Mouse (Mus musculus) limb, embryonic 12.5 days (tissue): ENCODE data around the gene Cd86. TPM values are rescaled to one million over a fixed set of nuclear protein-coding genes. Genes with fewer than 3 reads are reported as not detected.

ENCODE experiments used
- ATAC-seq: fragments of 200-750 bp; cut with Nextera tagmentation; 2 replicates; pipeline ENCODE4 v1.8.0; 2017; ENCODE audit warnings: low read depth, moderate TSS enrichment; ENCODE audit not compliant: insufficient number of reproducible peaks, insufficient read depth, low FRiP score, low TSS enrichment
- H3K27ac ChIP-seq: fragments of 300-500 bp; sonication (generic); 2 replicates; pipeline ENCODE4 v1.5.1; 2016; ENCODE audit warnings: mild to moderate bottlenecking, moderate library complexity
- H3K27me3 ChIP-seq: fragments of 300-500 bp; sonication (generic); 2 replicates; pipeline ENCODE4 v1.6.1; 2016; ENCODE audit warnings: mild to moderate bottlenecking, moderate library complexity
- H3K36me3 ChIP-seq: fragments of 300-500 bp; sonication (generic); 2 replicates; pipeline ENCODE4 v1.6.1; 2016; ENCODE audit warnings: mild to moderate bottlenecking, moderate library complexity
- H3K4me1 ChIP-seq: fragments of 300-500 bp; sonication (generic); replicated peaks from 2 replicates; pipeline ENCODE4 v1.6.1; 2016
- H3K4me2 ChIP-seq: fragments of 300-500 bp; sonication (generic); 2 replicates; pipeline ENCODE4 v1.6.1; 2016; ENCODE audit warnings: mild to moderate bottlenecking, moderate library complexity
- H3K4me3 ChIP-seq: fragments of 300-500 bp; sonication (generic); replicated peaks from 2 replicates; pipeline ENCODE4 v1.5.1; 2016; ENCODE audit warnings: mild to moderate bottlenecking
- H3K9ac ChIP-seq: fragments of 300-500 bp; sonication (generic); replicated peaks from 2 replicates; pipeline ENCODE4 v1.6.1; 2016; ENCODE audit warnings: mild to moderate bottlenecking, moderate library complexity
- H3K9me3 ChIP-seq: fragments of 300-500 bp; sonication (generic); 2 replicates; pipeline ENCODE4 v1.6.1; 2016; ENCODE audit warnings: mild to moderate bottlenecking, moderate library complexity
- WGBS: fragments of 180-500 bp; shearing (Covaris S2); methylation state at CpG from one replicate; pipeline ENCODE4 v1.1.7; 2016; 5-methylcytosine and 5-hydroxymethylcytosine counted together
- polyA plus RNA-seq: library from polyadenylated mRNA; unstranded; fragments of >200 nt; fragmentation: Nextera tagmentation; extraction: Ambion mirVana; gene quantifications from 2 replicates; pipeline ENCODE4 v1.2.1, GENCODE M21; 2016

The Cd86 gene
- polyA plus RNA-seq, 1 experiment from 2014 or later: 1.0 TPM

DNA sequence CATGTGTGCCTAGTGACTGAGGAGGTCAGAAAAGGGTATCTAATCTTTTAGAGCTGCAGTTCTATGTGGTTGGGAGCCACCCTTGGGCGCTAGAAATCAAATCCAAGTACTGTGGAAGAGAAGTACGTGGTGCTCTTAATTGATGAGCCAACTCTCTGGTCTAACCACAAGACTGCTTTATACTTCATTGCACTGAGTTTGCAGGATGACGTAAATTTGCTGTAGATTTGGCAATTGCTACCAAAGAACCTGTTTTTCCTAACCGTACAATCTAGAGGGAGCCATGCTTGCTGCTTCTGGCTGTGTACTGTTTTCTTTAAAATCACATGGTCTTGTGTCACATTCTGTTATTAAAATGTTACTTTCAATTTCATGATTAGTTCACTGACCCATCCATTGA lies 10.0 kb downstream of the Cd86 start:
- no peak for ATAC-seq
- 87% methylated on average over 4 of the region's 4 CpGs for WGBS

GRCm38 (mm10) chr16:36655199-36655598 lies 10.7 kb downstream of the Cd86 start:
- no peak for ATAC-seq
- Histone ChIP-seq H3K27ac (no peak overlapping the region), H3K4me2 (no peak overlapping the region), H3K9me3 (peaks cover 7% of the 10 kb centered on the region; the same call in 1 of the 2 replicates), H3K4me1 (no peaks in the 10 kb centered on the region), H3K4me3 (no peak overlapping the region), H3K9ac (no peak overlapping the region), H3K27me3 (no peaks in the 10 kb centered on the region), H3K36me3 (no peaks in the 10 kb centered on the region)
- WGBS: 91% methylated on average over 1 of the region's 1 CpGs

More for the DNA sequence above, 10.0 kb downstream of the Cd86 start:
- H3K4me1 ChIP-seq: no peaks in the 10 kb centered on the region
- H3K9me3 ChIP-seq: peaks cover 7% of the 10 kb centered on the region; the same call in 1 of the 2 replicates
- H3K9ac ChIP-seq: no peak overlapping the region
- H3K27me3 ChIP-seq: no peaks in the 10 kb centered on the region
- H3K4me3 ChIP-seq: no peak overlapping the region
- no peaks in the 10 kb centered on the region for H3K36me3 ChIP-seq
- H3K27ac ChIP-seq: no peak overlapping the region
- H3K4me2 ChIP-seq: no peak overlapping the region

- H3K9ac ChIP-seq: no peak overlapping the region
- H3K9me3 ChIP-seq: no peaks in the 10 kb centered on the region
- no peak overlapping the region for H3K27ac ChIP-seq
- H3K4me3 ChIP-seq: no peak overlapping the region
- H3K4me2 ChIP-seq: no peak overlapping the region
- H3K4me1 ChIP-seq: no peaks in the 10 kb centered on the region
- no peaks in the 10 kb centered on the region for H3K27me3 ChIP-seq
- H3K36me3 ChIP-seq: no peaks in the 10 kb centered on the region
- no peak for ATAC-seq
- WGBS: 79% methylated on average over 6 of the region's 6 CpGs
Observed at GRCm38 (mm10) chr16:36651174-36651766, 14.6 kb downstream of the Cd86 start.

- Histone ChIP-seq H3K27ac (no peak overlapping the region), H3K36me3 (no peaks in the 10 kb centered on the region), H3K4me1 (no peaks in the 10 kb centered on the region), H3K4me3 (no peak overlapping the region), H3K9ac (no peak overlapping the region), H3K9me3 (no peaks in the 10 kb centered on the region), H3K4me2 (no peak overlapping the region), H3K27me3 (no peaks in the 10 kb centered on the region)
- no peak for ATAC-seq
- WGBS: 92% methylated on average over 4 of the region's 4 CpGs
Observed at GRCm38 (mm10) chr16:36650511-36650910, 15.4 kb downstream of the Cd86 start.

DNA sequence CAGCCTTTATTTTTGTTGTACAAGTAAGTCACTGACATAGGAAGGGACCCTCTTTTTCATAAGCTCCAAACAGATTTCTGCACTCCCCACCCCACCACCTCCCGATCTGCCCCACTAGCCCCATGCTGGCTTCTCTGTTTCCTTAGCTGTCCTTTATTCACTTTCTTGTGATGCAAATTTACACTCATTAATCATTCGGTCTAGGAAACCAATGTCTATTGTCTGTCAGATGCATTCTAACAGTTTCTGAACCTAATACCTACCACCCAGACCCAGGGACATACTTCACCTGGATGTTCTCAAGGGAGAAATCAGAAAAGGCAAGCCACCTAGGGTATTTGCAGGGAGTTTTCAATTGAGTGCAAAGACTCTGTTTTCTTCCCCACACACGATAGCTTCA lies 16.6 kb downstream of the Cd86 start:
- no peak overlapping the region for H3K27ac ChIP-seq
- ATAC-seq: no peak
- H3K4me1 ChIP-seq: no peaks in the 10 kb centered on the region
- 50% methylated on average over 3 of the region's 3 CpGs for WGBS
- no peak overlapping the region for H3K4me3 ChIP-seq
- no peaks in the 10 kb centered on the region for H3K9me3 ChIP-seq
- no peak overlapping the region for H3K9ac ChIP-seq
- H3K4me2 ChIP-seq: no peak overlapping the region
- no peaks in the 10 kb centered on the region for H3K27me3 ChIP-seq
- no peaks in the 10 kb centered on the region for H3K36me3 ChIP-seq

DNA sequence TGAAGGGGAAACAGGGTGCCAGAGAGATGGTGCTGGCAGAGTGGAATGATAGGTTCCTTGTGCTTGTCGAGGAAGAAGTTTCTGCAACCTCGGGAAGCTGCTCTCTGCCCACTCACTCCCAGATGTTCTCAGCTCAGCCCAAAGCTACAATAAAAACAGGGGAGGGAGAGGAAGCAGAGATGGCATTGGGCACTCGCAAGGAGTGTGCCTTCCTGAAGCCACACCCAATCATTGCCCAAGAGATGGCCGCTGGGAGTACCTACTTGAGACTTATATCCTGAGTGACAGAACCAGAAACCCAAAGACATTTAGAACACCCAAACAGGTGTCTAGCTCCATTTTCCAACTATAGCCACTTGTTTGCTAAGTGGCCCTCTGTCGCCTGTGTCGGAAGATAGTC lies 20.8 kb downstream of the Cd86 start:
- no peak for ATAC-seq
- Histone ChIP-seq H3K27ac (no peak overlapping the region), H3K9me3 (no peaks in the 10 kb centered on the region), H3K9ac (no peak overlapping the region), H3K4me1 (no peaks in the 10 kb centered on the region), H3K27me3 (no peaks in the 10 kb centered on the region), H3K4me2 (no peak overlapping the region), H3K36me3 (no peaks in the 10 kb centered on the region), H3K4me3 (no peak overlapping the region)
- 75% methylated on average over 6 of the region's 6 CpGs for WGBS

GRCm38 (mm10) chr16:36642696-36643046 lies 23.2 kb downstream of the Cd86 start:
- ATAC-seq: no peak
- no peaks in the 10 kb centered on the region for H3K4me1 ChIP-seq
- no peak overlapping the region for H3K4me2 ChIP-seq
- no peak overlapping the region for H3K4me3 ChIP-seq
- H3K9me3 ChIP-seq: 0 out of 2 replicates have a peak, but pooled peaks cover 2% of the 10 kb centered on the region
- no peak overlapping the region for H3K27ac ChIP-seq
- H3K9ac ChIP-seq: no peak overlapping the region
- no peaks in the 10 kb centered on the region for H3K27me3 ChIP-seq
- no peaks in the 10 kb centered on the region for H3K36me3 ChIP-seq
- 79% methylated on average over 5 of the region's 5 CpGs for WGBS

- no peak overlapping the region for H3K9ac ChIP-seq
- 0 out of 2 replicates have a peak, but pooled peaks cover 2% of the 10 kb centered on the region for H3K9me3 ChIP-seq
- 85% methylated on average over 14 of the region's 14 CpGs for WGBS
- H3K4me3 ChIP-seq: no peak overlapping the region
- no peaks in the 10 kb centered on the region for H3K27me3 ChIP-seq
- no peaks in the 10 kb centered on the region for H3K4me1 ChIP-seq
- no peak overlapping the region for H3K27ac ChIP-seq
- no peak overlapping the region for H3K4me2 ChIP-seq
- no peaks in the 10 kb centered on the region for H3K36me3 ChIP-seq
- no peak for ATAC-seq
Observed at GRCm38 (mm10) chr16:36641830-36642695, 23.8 kb downstream of the Cd86 start.

DNA sequence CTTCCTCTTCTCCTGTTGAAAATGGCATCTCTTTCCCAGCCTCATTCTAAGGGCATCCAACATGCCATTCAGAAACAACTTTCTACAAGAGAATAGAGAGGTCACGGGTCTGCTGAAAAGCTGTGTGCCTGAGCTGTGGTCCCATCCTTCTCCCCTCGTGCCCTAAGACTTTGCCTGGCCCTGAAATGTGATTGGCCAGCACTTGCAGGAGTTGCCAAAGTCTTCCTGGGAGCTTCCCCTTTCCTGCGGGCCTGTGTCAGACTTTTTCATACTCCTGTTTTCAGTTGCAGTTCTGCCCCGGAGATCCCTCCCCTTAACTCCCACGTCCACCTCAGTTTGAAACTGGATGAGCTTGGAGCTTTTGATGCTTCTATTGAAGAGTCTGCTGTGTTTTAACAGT lies 24.9 kb downstream of the Cd86 start:
- Histone ChIP-seq H3K4me1 (no peaks in the 10 kb centered on the region), H3K9me3 (0 out of 2 replicates have a peak, but pooled peaks cover 2% of the 10 kb centered on the region), H3K9ac (no peak overlapping the region), H3K27ac (no peak overlapping the region), H3K4me3 (no peak overlapping the region), H3K4me2 (no peak overlapping the region), H3K27me3 (no peaks in the 10 kb centered on the region), H3K36me3 (no peaks in the 10 kb centered on the region)
- WGBS: 72% methylated on average over 5 of the region's 5 CpGs
- no peak for ATAC-seq

GRCm38 (mm10) chr16:36639812-36640504 lies 25.9 kb downstream of the Cd86 start:
- Histone ChIP-seq H3K27ac (no peak overlapping the region), H3K36me3 (no peaks in the 10 kb centered on the region), H3K9me3 (0 out of 2 replicates have a peak, but pooled peaks cover 2% of the 10 kb centered on the region), H3K9ac (no peak overlapping the region), H3K4me1 (no peaks in the 10 kb centered on the region), H3K4me3 (no peak overlapping the region), H3K4me2 (no peak overlapping the region), H3K27me3 (no peaks in the 10 kb centered on the region)
- 89% methylated on average over 16 of the region's 16 CpGs for WGBS
- no peak for ATAC-seq

GRCm38 (mm10) chr16:36636800-36637199 lies 29.1 kb downstream of the Cd86 start:
- H3K27ac ChIP-seq: no peak overlapping the region
- no peak overlapping the region for H3K4me3 ChIP-seq
- 0 out of 2 replicates have a peak, but pooled peaks cover 2% of the 10 kb centered on the region for H3K9me3 ChIP-seq
- no peak overlapping the region for H3K4me2 ChIP-seq
- no peaks in the 10 kb centered on the region for H3K4me1 ChIP-seq
- 68% methylated on average over 4 of the region's 4 CpGs for WGBS
- H3K36me3 ChIP-seq: no peaks in the 10 kb centered on the region
- no peak for ATAC-seq
- no peak overlapping the region for H3K9ac ChIP-seq
- H3K27me3 ChIP-seq: no peaks in the 10 kb centered on the region
